Mouse (Mus musculus) testis, adult 2 months (tissue): ENCODE results near the gene Olfr458.

Experiments used
- CTCF ChIP-seq: fragments of 200-500 bp; IDR thresholded peaks from 2 replicates; pipeline ENCODE4 v1.5.1; 2012; ENCODE audit warnings: low read depth, mild to moderate bottlenecking, inconsistent platforms, low read length, moderate library complexity; ENCODE audit not compliant: control insufficient read depth, insufficient read depth, insufficient replicate concordance
- POLR2A ChIP-seq: fragments of 200-500 bp; IDR thresholded peaks from 2 replicates; pipeline ENCODE4 v1.6.1; 2012; ENCODE audit warnings: low read depth, mild to moderate bottlenecking, inconsistent platforms, low read length, moderate library complexity; ENCODE audit not compliant: control insufficient read depth

DNA sequence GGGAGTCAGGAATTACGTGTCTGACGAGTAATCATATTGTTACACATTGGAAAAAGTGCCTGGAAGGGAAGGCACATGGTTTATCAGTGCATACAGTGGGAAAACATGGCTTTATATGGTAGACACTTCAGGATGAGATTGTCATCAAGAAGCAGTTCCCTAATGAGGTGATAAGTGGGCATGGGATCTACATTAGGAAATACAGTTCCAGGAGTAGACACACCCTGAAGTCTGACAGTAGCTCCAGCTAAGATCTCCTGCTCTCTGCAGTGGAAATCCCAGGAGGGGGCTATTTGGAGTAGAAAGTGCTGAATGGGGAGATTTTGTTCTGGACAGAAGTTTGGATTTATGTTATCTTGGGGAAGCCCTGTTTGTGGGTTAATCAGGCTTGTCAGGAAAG is 23.6 kb downstream of the Olfr458 start:
- TF ChIP-seq CTCF, result no peak
- no peak for TF ChIP-seq POLR2A
